ENCODE assay signal across 16 mouse cellular contexts in genomic region chr2:34588546-34588945, GRCm38 (mm10).
DNase-seq lines count a peak whose midpoint lies in the region; ATAC-seq and TF ChIP-seq lines count a peak whose summit lies in the region.
"Had no signal": no experiment of that assay in that cellular context is flagged by ENCODE, and none has a peak within 500 bp of the region (broad histone marks: within the 10 kb centered on the region; RNA-seq: fewer than 3 reads in every experiment).

No protein-coding gene starts in this region.

- no peak overlapping the region for H3K4me2 ChIP-seq in hindbrain, embryonic 12.5 days (replicated peaks)
- H3K4me2 ChIP-seq in lung, embryonic 14.5 days: no peak overlapping the region
- H3K4me2 ChIP-seq: hindbrain, embryonic 15.5 days had no signal

- WGBS in hindbrain, embryonic 12.5 days: 75% methylated on average over 8 of the region's 8 CpGs
- WGBS in hindbrain, embryonic 10.5 days: 86% methylated on average over 8 of the region's 8 CpGs
- 67% methylated on average over 8 of the region's 8 CpGs for WGBS in lung, embryonic 14.5 days
- 73% methylated on average over 8 of the region's 8 CpGs for WGBS in lung, adult 2 months

- TF ChIP-seq CTCF in lung, embryonic 14.5 days (IDR thresholded peaks at IDR 0.05; ENCODE audit: low read depth): no peak
- TF ChIP-seq CTCF in lung, adult 2 months (IDR thresholded peaks at IDR 0.05; ENCODE audit: insufficient read depth, low read length): no peak

- H3K36me3 ChIP-seq in hindbrain, embryonic 12.5 days: peaks cover 11% of the 10 kb centered on the region; the same call in 1 of the 2 replicates
- H3K36me3 ChIP-seq in hindbrain, embryonic 10.5 days: peaks cover 32% of the 10 kb centered on the region
- peaks cover 11% of the 10 kb centered on the region; the same call in 1 of the 2 replicates for H3K36me3 ChIP-seq in lung, embryonic 14.5 days (ENCODE audit: insufficient read depth)

- peaks cover 8% of the 10 kb centered on the region; the same call in 1 of the 2 replicates for H3K4me1 ChIP-seq in hindbrain, embryonic 12.5 days
- H3K4me1 ChIP-seq in hindbrain, embryonic 10.5 days (replicated peaks): 0 out of 2 replicates have a peak, but pooled peaks cover 3% of the 10 kb centered on the region
- peaks cover 9% of the 10 kb centered on the region; the same call in 1 of the 2 replicates for H3K4me1 ChIP-seq in lung, embryonic 14.5 days (ENCODE audit: insufficient read depth)
- H3K4me1 ChIP-seq in lung, adult 2 months (ENCODE audit: control insufficient read depth, insufficient read depth, low read length): no peaks in the 10 kb centered on the region
- H3K4me1 ChIP-seq: hindbrain, embryonic 15.5 days had no signal

- TF ChIP-seq POLR2A in lung, adult 2 months (IDR thresholded peaks at IDR 0.05; ENCODE audit: borderline replicate concordance, extremely low read depth, low read depth, low read length): no peak

- no peak overlapping the region for H3K4me3 ChIP-seq in hindbrain, embryonic 12.5 days
- H3K4me3 ChIP-seq in hindbrain, embryonic 10.5 days: no peak overlapping the region
- H3K4me3 ChIP-seq in lung, embryonic 14.5 days (ENCODE audit: low read depth, low read length): no peak overlapping the region
- no peak overlapping the region for H3K4me3 ChIP-seq in lung, adult 2 months (replicated peaks; ENCODE audit: extremely low read depth, low read depth, low read length)
- H3K4me3 ChIP-seq: embryonic facial prominence, embryonic 10.5 days; gastrocnemius, adult 2 months; hindbrain, embryonic 15.5 days had no signal

- no peaks in the 10 kb centered on the region for H3K9me3 ChIP-seq in hindbrain, embryonic 12.5 days (replicated peaks)
- no peaks in the 10 kb centered on the region for H3K9me3 ChIP-seq in hindbrain, embryonic 10.5 days
- H3K9me3 ChIP-seq in lung, embryonic 14.5 days (ENCODE audit: low read depth, low read length): no peaks in the 10 kb centered on the region
- H3K9me3 ChIP-seq: embryonic facial prominence, embryonic 10.5 days; hindbrain, embryonic 15.5 days had no signal

- no peak for DNase-seq in hindbrain, embryonic 10.5 days (ENCODE audit: low spot score)
- peak; percentile 27 for DNase-seq in lung, embryonic 14.5 days
- DNase-seq in lung, adult 2 months: no peak
- peak; percentile 14 for DNase-seq in right cerebral cortex, adult 18-20 months
- DNase-seq in right cerebral cortex, adult 2 months (ENCODE audit: low spot score in 2 of 2): no peak
- DNase-seq in frontal cortex, postnatal 25 days (ENCODE audit: low spot score in 2 of 2): no peak
- DNase-seq: adrenal gland, postnatal 36 days; cerebellum, adult 8-10 months; gastrocnemius, adult 2 months; lung, postnatal 36 days; right cerebral cortex, postnatal 4 days had no signal

- H3K9ac ChIP-seq in hindbrain, embryonic 12.5 days: no peak overlapping the region
- no peak overlapping the region for H3K9ac ChIP-seq in lung, embryonic 14.5 days
- H3K9ac ChIP-seq: hindbrain, embryonic 15.5 days; liver, embryonic 14.5 days had no signal

- ATAC-seq in hindbrain, embryonic 12.5 days (ENCODE audit: low FRiP score): no peak
- ATAC-seq in lung, embryonic 14.5 days (ENCODE audit: insufficient read depth): no peak
- ATAC-seq: intestine, postnatal 0 days had no signal

- H3K27ac ChIP-seq in hindbrain, embryonic 12.5 days: peak overlapping the region; percentile 18; the same call in 1 of the 2 replicates
- no peak overlapping the region for H3K27ac ChIP-seq in hindbrain, embryonic 10.5 days
- no peak overlapping the region for H3K27ac ChIP-seq in lung, embryonic 14.5 days (ENCODE audit: low read depth)
- H3K27ac ChIP-seq: embryonic facial prominence, embryonic 10.5 days; gastrocnemius, adult 2 months; hindbrain, embryonic 15.5 days; liver, embryonic 14.5 days had no signal

- H3K27me3 ChIP-seq in hindbrain, embryonic 12.5 days: no peaks in the 10 kb centered on the region
- H3K27me3 ChIP-seq in hindbrain, embryonic 10.5 days (ENCODE audit: insufficient read depth, poor library complexity, severe bottlenecking): no peaks in the 10 kb centered on the region
- H3K27me3 ChIP-seq in lung, embryonic 14.5 days (ENCODE audit: insufficient read depth, low read length): no peaks in the 10 kb centered on the region
- H3K27me3 ChIP-seq: hindbrain, embryonic 15.5 days had no signal

Comparison
In these comparisons a context has a peak if more than half of its experiments do, and no peak if none do; other contexts are left out.
1. DNase-seq: peak in lung, embryonic 14.5 days (single experiment) and right cerebral cortex, adult 18-20 months (single experiment); none in hindbrain, embryonic 10.5 days (single experiment), lung, adult 2 months (single experiment), right cerebral cortex, adult 2 months (0 of 2) and frontal cortex, postnatal 25 days (0 of 2).